ENCODE assay signal across 7 mouse cellular contexts in genomic region chr10:43580649-43581078, GRCm38 (mm10). TPM values are rescaled to one million over a fixed set of nuclear protein-coding genes. Genes with fewer than 3 reads are reported as not detected.
DNase-seq lines count a peak whose midpoint lies in the region; ATAC-seq and TF ChIP-seq lines count a peak whose summit lies in the region.

No protein-coding gene starts in this region.

- no peak for TF ChIP-seq CTCF in E14TG2a.4 (conservative IDR thresholded peaks at IDR 0.05; ENCODE audit: low read length)

- H3K4me3 ChIP-seq in E14TG2a.4 (replicated peaks; ENCODE audit: low read length): peak overlapping the region; percentile 84
- H3K4me3 ChIP-seq in hindbrain, embryonic 12.5 days: peak overlapping the region; percentile 85
- H3K4me3 ChIP-seq in midbrain, embryonic 16.5 days (ENCODE audit: low read depth, low read length): peak overlapping the region; percentile 87

- under 1% methylated on average over 15 of the region's 15 CpGs for WGBS in hindbrain, embryonic 12.5 days
- WGBS in midbrain, embryonic 16.5 days: under 1% methylated on average over 15 of the region's 15 CpGs

- ATAC-seq in hindbrain, embryonic 12.5 days (ENCODE audit: low FRiP score): peak; percentile 41
- peak; percentile 52 for ATAC-seq in midbrain, embryonic 16.5 days

- H3K27ac ChIP-seq in hindbrain, embryonic 12.5 days: peak overlapping the region; percentile 97
- peak overlapping the region; percentile 97 for H3K27ac ChIP-seq in midbrain, embryonic 16.5 days (ENCODE audit: low read length)

- peak overlapping the region; percentile 61 for H3K4me2 ChIP-seq in hindbrain, embryonic 12.5 days (replicated peaks)
- H3K4me2 ChIP-seq in midbrain, embryonic 16.5 days (ENCODE audit: low read length): peak overlapping the region; percentile 88

- peaks cover 64% of the 10 kb centered on the region for H3K4me1 ChIP-seq in E14TG2a.4 (replicated peaks; ENCODE audit: low read depth, low read length)
- H3K4me1 ChIP-seq in hindbrain, embryonic 12.5 days: peaks cover 18% of the 10 kb centered on the region
- peaks cover 7% of the 10 kb centered on the region for H3K4me1 ChIP-seq in midbrain, embryonic 16.5 days (ENCODE audit: control insufficient read depth, insufficient read depth, low read length)

- DNase-seq in A20 (ENCODE audit: low read depth, low spot score): peak; percentile 43
- peak; percentile 74 for DNase-seq in embryo, embryonic 11.5 days (ENCODE audit: low read depth, low spot score)
- peak; percentile 66 for DNase-seq in liver
- DNase-seq in thymus, postnatal 36 days: peak; percentile 41 to 42

- H3K36me3 ChIP-seq in E14TG2a.4 (ENCODE audit: insufficient read depth, low read length): no peaks in the 10 kb centered on the region
- H3K36me3 ChIP-seq in hindbrain, embryonic 12.5 days: peaks cover 34% of the 10 kb centered on the region
- H3K36me3 ChIP-seq in midbrain, embryonic 16.5 days (ENCODE audit: control insufficient read depth, insufficient read depth, low read length): peaks cover 16% of the 10 kb centered on the region

- peaks cover 58% of the 10 kb centered on the region for H3K27me3 ChIP-seq in E14TG2a.4 (ENCODE audit: insufficient read depth, low read length)
- peaks cover 9% of the 10 kb centered on the region for H3K27me3 ChIP-seq in hindbrain, embryonic 12.5 days
- H3K27me3 ChIP-seq in midbrain, embryonic 16.5 days (ENCODE audit: control insufficient read depth, insufficient read depth, low read depth, low read length): no peaks in the 10 kb centered on the region; the same call in 1 of the 2 replicates

- no peaks in the 10 kb centered on the region for H3K9me3 ChIP-seq in E14TG2a.4 (ENCODE audit: low read length)
- no peaks in the 10 kb centered on the region for H3K9me3 ChIP-seq in hindbrain, embryonic 12.5 days (replicated peaks)
- H3K9me3 ChIP-seq in midbrain, embryonic 16.5 days (replicated peaks; ENCODE audit: control insufficient read depth, low read length, poor library complexity, severe bottlenecking): no peaks in the 10 kb centered on the region

- peak overlapping the region; percentile 97 for H3K9ac ChIP-seq in hindbrain, embryonic 12.5 days
- H3K9ac ChIP-seq in midbrain, embryonic 16.5 days (ENCODE audit: low read depth, low read length): peak overlapping the region; percentile 98

RNA-seq across cellular contexts. Expression of gene Cd24a, which starts 2.6 kb away (rescaled TPM):
- 727 and 798 TPM in 2 replicates for polyA plus RNA-seq in hindbrain, embryonic 12.5 days (2016; fragmentation: Nextera tagmentation; extraction: Ambion mirVana)
- 660 and 780 TPM in 2 replicates for polyA plus RNA-seq in midbrain, embryonic 16.5 days (2015; fragmentation: Nextera tagmentation; extraction: Ambion mirVana)

RNA-seq across cellular contexts. Expression of gene 1700021F05Rik, which starts 39.9 kb away (rescaled TPM):
- 53.7 and 65.4 TPM in 2 replicates for polyA plus RNA-seq in hindbrain, embryonic 12.5 days (2016; fragmentation: Nextera tagmentation; extraction: Ambion mirVana)
- 64.3 and 68.7 TPM in 2 replicates for polyA plus RNA-seq in midbrain, embryonic 16.5 days (2015; fragmentation: Nextera tagmentation; extraction: Ambion mirVana)

RNA-seq across cellular contexts. Expression of gene Gm9803, which starts 56.8 kb away (rescaled TPM):
- polyA plus RNA-seq in hindbrain, embryonic 12.5 days (2016; fragmentation: Nextera tagmentation; extraction: Ambion mirVana): 10.1 and 22.2 TPM in 2 replicates
- polyA plus RNA-seq in midbrain, embryonic 16.5 days (2015; fragmentation: Nextera tagmentation; extraction: Ambion mirVana): 16.6 and 23.4 TPM in 2 replicates

Comparison
In these comparisons a context has a peak if more than half of its experiments do, and no peak if none do; other contexts are left out.
1. Peak in every context shown above with its lines: DNase-seq, ATAC-seq, H3K4me3 ChIP-seq and H3K27ac ChIP-seq.